Mouse (Mus musculus): ENCODE data around the gene Dnaaf5.

The Dnaaf5 gene

GRCm38 (mm10) chr5:139149681-139150602, at the start of gene Dnaaf5, which contains the start of gene Prkar1b:
Gene Dnaaf5 (plus strand): TSS chr5:139150223.
Gene Prkar1b (minus strand): TSS chr5:139150001.
- peak; percentile 96 for DNase-seq

- DNase-seq = no peak
These were observed 48.2 kb upstream of the Dnaaf5 start for GRCm38 (mm10) chr5:139101783-139102182.

GRCm38 (mm10) chr5:139107815-139108214, 42.2 kb upstream of the Dnaaf5 start:
- DNase-seq = no peak

DNA sequence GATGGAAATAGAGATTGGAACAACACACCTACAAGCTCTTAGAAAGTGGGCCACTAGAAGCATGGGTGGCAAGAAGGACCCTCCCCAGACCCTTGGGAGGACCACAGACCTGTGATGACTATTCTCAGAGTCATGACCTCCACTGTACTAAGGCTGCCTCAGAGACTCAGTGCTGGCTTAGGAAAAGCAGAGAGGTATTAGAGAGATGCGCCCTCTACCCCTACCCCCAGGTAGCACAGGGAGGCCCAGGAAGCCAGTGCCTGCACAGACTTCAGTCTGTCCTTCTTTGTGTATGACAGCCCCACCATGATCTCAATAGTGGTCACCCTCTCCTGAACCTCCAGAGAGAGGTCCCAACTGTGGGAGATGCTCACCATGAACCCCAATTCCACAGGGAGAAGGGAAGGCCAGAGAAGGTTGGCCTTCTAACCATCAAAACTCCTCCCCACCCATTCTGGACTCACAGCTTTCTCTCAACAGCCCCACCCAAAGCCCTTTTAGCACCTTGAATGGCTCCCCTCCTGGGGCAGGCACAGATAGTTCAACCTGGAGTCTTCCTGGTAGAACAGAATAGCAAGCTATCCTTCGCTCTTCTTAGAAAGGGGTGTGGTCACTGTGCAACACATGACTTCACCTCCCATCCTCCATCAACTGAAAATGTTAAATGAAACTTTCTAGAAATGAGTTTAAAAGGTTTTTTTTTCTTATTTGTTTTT, 39.7 kb upstream of the Dnaaf5 start:
- DNase-seq = no peak

- DNase-seq = peak; percentile 23
These were observed 38.0 kb upstream of the Dnaaf5 start for GRCm38 (mm10) chr5:139111991-139112390.

- no peak for DNase-seq
These were observed 37.6 kb upstream of the Dnaaf5 start for GRCm38 (mm10) chr5:139112418-139112817.

GRCm38 (mm10) chr5:139114876-139115275, 35.1 kb upstream of the Dnaaf5 start:
- no peak for DNase-seq

- DNase-seq = no peak
These were observed 34.5 kb upstream of the Dnaaf5 start for GRCm38 (mm10) chr5:139115507-139115906.

DNA sequence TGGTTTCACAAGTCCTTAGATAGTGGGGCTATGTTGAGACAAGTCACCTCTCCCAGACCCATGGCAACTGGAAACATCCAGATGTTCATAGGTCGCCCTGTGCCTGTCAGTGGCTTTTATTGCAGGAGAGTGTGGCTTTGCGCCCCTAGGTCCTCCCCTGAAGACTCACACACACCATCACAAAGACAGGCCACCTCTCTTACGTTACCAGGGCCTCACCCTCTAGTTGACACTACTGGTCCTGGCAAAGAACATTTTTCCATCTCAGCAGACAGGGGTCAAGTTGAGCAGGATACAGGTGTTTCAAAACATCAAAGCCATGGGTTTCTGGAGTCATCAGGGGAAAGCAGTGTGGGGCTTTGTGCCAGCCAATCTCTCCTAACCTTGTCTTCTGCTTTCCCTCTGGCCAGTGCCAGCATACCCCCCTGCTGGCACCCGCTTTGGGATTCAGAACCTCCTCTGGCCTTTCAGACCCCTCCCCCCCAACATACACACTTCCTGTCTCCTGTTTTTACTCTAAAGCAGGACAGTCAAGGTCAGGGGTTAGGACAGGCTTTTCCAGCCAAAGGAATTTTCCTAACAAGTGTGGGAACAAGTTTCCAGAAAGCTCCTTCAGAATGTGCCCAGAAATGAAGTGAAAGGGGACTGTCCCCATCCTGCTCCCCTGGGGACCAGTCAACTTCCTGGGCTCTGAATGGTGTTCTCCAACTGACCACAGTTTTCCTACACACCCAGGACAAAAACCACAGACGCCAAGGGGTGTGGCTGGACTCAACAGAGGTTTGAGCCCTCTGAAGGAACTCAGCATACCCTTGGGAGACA, 31.7 kb upstream of the Dnaaf5 start:
- no peak for DNase-seq

DNA sequence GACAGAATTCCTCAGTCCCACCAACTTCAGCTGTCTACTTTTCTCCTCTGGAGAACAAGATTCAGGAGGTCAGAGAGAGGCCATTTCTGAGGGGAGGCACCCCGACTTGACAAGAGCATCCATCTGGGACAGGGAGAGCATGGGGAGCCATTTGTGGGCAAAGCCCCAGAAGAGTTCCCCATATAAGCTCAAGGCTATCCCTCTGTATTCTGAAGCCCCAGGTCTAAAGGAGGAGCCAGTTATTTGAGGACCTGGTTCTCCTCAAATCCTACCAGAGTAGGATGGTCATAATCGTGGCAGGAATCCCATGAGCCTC, 31.1 kb upstream of the Dnaaf5 start:
- DNase-seq = no peak

- no peak for DNase-seq
These were observed 24.3 kb upstream of the Dnaaf5 start for GRCm38 (mm10) chr5:139125717-139126116.

GRCm38 (mm10) chr5:139128476-139129065, 21.5 kb upstream of the Dnaaf5 start:
- no peak for DNase-seq

DNA sequence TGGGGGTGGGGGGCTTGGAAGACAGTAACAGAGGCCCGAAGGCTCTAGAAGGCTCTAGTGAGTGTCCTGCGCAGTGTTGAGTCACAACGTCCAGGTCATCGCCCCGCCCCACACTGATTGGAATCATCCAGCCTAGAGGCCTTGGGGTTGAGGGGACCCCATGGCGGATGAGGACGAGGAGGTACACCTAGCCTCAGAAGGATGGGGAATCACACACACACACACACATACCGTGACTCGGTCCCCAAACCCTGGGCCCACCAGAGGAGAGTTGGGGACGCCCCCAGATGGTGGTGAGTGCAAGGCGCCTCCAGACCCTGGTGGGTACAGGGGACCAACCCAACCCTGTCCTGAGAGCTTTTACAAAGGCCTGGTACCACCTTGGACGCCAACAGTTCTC, 20.9 kb upstream of the Dnaaf5 start:
- peak; percentile 34 for DNase-seq

DNA sequence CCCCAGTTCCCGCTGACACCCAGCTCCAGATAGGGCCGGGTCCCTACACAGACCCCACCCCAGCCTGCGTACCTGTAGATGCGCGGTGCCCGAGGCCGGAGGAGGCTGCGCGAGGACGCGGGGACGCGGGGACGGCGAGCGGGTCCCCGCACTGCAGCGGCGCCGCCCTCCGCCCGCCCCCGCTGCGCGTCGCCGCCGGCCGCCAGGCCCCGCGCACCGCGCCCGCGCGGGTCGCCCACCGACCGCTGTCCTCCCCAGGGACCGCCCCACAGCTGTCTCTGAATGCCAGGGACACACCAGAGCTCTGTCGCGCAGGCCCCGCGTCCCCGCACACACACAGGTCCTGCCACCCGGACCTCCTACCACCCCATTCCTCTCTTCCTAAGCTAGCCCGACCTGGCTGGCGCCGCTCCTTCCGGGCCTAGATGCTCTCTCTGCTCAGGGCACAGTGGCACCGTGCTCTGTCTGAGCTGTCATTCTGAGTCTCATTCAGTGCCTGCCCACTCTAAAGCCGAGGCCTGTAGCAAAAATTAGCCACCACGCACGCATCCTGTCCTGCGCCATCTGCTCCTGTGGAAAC, 20.4 kb upstream of the Dnaaf5 start:
- DNase-seq = peak; percentile 58

GRCm38 (mm10) chr5:139130351-139130750, 19.7 kb upstream of the Dnaaf5 start:
- no peak for DNase-seq

DNA sequence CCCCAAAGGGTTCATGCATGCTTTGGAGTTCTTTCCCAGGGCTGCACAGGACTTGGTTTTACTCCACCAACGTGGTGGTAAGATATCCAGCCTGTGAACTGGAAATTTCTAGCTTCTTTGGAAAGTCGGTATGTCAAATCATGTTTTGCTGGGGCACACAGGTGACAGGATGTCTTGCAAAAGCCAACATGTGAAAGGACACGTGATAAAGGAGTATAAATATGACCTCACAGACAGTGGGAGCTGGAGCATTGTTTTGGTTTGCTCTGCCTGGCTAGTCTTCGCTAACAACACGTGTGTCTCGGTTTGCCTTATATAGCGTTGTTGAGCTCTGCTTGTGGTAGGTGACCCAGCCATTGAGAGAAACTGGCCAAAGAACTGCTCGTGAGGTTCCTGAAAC, 15.5 kb upstream of the Dnaaf5 start:
- DNase-seq = no peak

GRCm38 (mm10) chr5:139136341-139136740, 13.7 kb upstream of the Dnaaf5 start:
- no peak for DNase-seq

GRCm38 (mm10) chr5:139137176-139137575, 12.8 kb upstream of the Dnaaf5 start:
- no peak for DNase-seq

GRCm38 (mm10) chr5:139138261-139138925, 11.6 kb upstream of the Dnaaf5 start:
- peak; percentile 64 for DNase-seq

DNA sequence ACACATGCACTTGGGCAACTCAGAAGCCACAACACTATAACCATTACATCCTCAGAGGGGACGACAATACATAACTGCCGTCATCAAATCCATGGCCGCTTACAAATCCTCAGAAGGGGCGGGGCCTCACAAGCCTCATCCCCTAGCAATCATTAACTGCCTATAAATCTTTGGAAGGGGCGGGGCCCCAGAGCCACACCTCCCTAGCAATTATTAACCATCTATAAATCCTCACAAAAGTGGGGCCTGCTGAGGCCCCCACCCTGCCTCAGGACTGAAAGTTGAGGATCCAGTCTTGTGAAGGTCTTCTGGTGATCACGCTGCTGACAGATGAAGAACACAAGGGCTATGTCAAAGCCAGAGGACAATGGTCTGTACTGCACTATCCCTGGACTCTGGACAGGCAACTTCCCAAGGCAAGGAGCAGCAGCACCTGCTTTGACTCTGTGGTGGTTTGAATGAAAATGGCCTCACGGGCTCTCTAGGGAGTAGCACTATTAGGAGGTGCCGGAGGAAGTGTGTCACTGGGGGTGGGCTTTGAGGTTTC, 11.0 kb upstream of the Dnaaf5 start:
- no peak for DNase-seq

- DNase-seq = no peak
These were observed 9.4 kb upstream of the Dnaaf5 start for GRCm38 (mm10) chr5:139140589-139140988.

DNA sequence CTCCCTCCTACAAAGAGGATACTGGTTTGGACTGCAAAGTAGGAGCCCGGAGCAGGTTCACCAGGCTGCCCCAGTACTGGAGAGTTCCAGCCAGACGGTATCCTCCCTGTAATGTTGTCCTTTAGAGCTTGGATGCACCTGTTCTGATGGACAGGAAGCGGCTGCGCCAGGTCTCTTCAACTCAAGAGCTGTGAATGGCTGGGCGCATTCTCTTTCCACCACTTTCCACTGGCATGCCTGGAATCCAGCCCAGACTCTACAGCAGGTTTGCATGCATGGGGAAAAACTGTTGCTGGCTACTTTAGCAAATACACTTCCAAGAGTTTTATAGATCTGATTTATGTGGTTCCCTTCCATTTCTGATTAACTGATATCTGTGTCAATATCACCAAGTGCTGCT, 8.7 kb upstream of the Dnaaf5 start:
- DNase-seq = peak; percentile 51
